Mouse (Mus musculus) retina, postnatal 1 day (tissue): ENCODE data around the gene Ece2.

Source experiments
- DNase-seq: peaks from one replicate; pipeline ENCODE4 v3.0.0-alpha.2; 2012

Gene Ece2

GRCm38 (mm10) chr16:20629731-20630634, at the start of gene Ece2:
Ece2 (plus strand) TSS chr16:20629828.
- peak; percentile 53 for DNase-seq

DNA sequence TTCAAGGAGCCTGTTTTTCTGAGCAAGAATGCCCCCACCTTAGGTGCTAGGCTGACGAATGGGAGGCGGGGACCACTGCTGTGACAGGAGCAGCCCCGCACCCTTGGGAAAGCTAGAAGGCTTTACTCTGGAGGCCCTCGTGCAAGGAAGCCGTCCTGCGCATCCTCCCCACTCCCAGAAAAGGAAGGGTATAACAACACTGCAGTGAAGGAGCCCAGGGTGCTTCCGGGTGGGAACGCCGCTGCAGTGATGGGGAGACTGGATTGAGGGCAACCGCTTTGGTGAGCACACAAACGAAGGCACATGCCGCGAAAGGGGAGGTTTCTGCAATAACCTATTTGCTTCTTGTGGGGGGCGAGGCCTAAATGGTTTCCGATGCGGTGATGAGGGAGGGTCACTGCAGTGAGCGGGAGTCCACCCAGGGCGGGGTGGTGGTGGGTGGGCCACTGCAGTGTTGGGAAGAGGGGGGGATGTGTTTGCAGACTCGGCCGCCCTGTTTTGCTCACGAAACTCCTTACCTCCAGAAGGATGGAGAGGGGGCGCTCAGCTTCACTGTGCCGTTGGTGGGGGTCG, 40.2 kb upstream of the Ece2 start, which contains the start of gene Vwa5b2:
Vwa5b2 (plus strand) TSS at position 106 of the 573 bp plus-strand sequence.
- peak; percentile 59 for DNase-seq

DNA sequence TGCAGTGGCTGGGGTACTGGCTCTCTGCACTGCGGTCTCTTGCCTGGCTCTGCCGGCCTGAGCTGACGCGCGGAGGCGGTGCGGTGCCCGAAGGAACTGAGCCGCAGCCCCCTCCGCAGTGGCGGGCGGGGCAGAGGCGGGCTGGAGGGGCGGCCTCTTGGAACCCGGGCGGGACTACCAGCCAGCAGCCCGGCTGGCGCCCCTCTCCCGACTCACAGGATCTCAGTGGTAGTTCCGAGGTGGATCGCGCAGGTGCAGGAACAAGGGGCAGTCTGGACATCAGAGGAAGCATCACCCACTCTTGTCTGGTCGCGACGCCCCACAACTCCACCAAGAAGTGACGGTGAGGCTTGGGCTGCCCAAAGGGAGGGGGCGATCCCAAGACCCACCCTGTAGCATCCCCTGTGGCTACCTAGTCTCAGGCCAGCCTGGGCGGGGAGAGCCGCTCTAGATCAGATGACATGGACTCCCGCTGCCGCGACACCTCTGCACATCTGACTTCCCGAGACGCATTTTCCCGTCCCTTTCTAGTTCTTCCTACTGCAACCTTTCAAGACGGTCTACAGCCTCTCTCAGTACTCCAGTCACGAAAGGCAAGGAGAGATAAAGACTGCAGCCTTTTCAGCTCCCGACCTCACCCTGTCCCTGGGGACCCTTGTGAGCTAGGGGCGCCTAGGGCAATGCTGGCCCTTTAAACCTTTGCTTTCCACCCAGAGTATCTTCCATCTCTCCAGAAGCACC, 39.5 kb upstream of the Ece2 start:
- peak; percentile 69 for DNase-seq

GRCm38 (mm10) chr16:20590680-20591038, 39.0 kb upstream of the Ece2 start:
- no peak for DNase-seq

- peak; percentile 25 for DNase-seq
Observed at GRCm38 (mm10) chr16:20591076-20591705, 38.4 kb upstream of the Ece2 start.

- peak; percentile 58 for DNase-seq
Observed at GRCm38 (mm10) chr16:20595060-20595673, 34.5 kb upstream of the Ece2 start.

DNA sequence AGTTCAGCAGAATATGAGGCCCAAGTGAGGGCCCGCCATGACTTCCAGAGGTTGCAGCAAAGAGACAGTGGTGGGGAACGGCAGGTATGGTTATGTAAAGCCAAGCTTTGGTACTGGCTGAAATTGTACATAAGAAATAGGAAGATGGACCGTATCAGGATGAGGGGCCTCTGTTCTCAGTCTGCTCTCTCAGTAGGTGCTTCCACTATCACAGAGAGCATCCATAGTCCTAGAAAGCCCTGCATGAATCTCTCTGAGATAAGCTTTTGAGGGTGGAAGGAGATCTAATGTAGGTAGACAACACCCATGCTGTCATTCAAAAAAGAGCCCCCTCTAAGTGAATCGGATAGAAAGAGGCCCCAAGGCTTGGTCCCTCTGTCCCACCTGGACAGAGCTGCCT, 33.9 kb upstream of the Ece2 start:
- no peak for DNase-seq

DNA sequence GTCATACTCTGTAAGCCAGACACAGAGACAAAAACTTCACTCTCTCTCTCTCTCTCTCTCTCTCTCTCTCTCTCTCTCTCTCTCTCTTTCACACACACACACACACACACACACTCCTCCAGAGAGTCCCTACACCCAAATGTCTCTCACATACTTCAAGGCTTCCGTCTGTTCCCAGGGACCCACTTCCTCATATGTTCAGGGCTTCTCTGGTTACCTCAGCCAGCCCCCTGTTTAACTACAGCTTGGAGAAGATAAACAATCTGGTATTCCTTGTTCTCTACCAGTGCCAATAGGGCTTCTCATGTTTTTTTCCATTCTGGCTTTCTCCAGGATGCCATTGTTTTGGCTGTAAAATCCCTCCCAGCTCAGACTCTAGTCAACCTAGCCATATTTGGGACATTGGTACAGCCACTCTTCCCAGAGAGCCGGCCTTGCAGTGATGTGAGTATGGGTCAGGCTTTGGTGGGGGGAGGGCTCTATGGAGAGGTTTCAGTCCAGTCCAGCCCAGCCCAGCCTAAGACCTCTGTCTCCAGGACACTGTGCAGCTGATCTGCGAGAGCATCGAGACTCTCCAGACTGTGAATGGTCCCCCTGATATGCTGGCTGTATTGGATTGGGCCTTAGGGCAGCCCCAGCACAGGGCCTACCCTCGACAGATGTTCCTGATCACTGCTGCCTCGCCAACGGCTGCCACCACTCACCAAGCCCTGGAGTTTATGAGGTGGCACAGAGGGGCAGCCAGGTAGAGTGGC, 32.8 kb upstream of the Ece2 start:
- DNase-seq = no peak

DNA sequence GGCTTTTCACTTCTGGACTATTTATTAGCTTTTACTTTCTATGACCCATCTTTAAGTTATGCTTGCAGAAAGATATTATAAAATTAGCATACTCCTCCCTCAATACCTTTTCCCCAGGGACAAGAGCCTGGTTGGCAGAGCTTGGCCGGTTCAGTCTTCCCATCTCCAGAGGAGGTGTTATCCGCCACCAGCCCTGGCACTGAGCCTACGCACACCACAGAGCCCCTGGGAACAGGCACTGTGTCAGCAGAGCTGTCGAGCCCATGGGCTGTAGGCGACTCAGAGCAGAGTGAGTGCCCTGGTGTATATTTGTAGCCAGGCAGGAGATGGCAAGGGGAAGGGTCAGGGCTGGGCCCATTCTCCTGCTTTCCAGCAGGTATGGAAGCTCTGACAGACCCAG, 29.1 kb upstream of the Ece2 start:
- DNase-seq = no peak

- DNase-seq = peak; percentile 44
Observed at GRCm38 (mm10) chr16:20604705-20605104, 24.9 kb upstream of the Ece2 start.

GRCm38 (mm10) chr16:20610501-20611356, 18.9 kb upstream of the Ece2 start:
- peak; percentile 93 for DNase-seq

DNA sequence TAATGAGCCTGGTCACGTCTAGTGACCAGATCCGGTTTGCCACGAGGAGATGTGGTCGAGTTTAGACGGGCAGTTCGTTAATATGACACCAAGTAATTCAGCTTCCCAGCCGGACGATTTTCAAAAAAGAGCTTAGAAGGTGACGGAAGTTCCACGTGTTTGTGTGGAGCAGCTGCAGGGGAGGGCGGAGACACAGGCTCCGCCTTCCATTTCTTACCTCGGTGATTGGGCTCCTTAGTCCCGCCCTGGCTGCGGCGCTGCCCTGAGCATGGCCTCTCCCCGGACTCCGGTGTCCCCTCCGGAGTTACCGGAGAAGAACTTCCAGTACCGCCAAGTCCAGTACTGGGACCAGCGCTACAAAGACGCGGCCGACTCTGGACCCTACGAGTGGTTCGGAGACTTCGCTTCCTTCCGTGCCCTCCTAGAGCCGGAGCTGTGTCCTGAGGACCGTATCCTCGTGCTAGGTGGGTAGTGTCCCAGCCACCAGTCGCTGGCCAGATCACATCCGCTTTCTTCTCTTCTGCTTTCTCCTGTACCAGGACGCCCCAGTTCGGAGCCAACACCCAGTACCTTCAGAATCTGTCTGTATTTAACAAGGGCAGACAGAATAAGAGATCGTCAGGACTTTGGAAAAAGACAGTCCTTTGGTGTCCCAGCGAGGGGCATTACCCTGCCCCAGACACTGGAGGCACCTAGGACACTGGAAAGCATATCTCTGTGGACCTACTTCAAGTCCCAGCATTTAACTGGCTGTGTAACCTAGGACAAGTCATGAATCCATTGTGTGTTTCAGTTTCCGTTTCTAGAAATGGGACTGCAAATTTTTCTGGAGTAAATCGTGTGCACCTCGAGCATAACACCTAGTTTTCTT, 18.0 kb upstream of the Ece2 start, which contains the start of the genes Eef1akmt4, Gm49333 and Alg3:
Eef1akmt4 (plus strand) TSS at position 237 of the 871 bp plus-strand sequence.
Gm49333 (plus strand) TSS at position 254 of the 871 bp plus-strand sequence.
Alg3 (minus strand) TSS at position 379 of the 871 bp plus-strand sequence.
- peak; percentile 96 for DNase-seq

- DNase-seq = peak; percentile 67
Observed at GRCm38 (mm10) chr16:20619541-20620398, 9.9 kb upstream of the Ece2 start.

DNA sequence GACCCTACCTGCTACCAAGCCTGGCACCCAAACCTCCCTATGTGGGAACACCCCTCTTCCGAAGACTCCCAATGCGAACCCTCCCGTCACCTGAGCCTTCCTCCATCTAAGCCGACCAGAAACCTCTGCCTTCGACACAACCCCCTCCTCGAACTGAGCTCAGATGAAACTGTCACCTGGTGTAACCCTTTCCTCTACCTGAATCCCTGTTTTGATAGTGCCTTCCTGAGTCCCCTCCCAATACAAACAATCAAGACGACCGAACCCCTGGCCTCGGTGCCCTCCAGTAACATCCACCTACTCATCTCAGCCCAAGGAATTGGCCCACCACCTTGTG, 9.3 kb upstream of the Ece2 start:
- no peak for DNase-seq

GRCm38 (mm10) chr16:20620751-20621190, 8.9 kb upstream of the Ece2 start:
- DNase-seq = peak; percentile 68

DNA sequence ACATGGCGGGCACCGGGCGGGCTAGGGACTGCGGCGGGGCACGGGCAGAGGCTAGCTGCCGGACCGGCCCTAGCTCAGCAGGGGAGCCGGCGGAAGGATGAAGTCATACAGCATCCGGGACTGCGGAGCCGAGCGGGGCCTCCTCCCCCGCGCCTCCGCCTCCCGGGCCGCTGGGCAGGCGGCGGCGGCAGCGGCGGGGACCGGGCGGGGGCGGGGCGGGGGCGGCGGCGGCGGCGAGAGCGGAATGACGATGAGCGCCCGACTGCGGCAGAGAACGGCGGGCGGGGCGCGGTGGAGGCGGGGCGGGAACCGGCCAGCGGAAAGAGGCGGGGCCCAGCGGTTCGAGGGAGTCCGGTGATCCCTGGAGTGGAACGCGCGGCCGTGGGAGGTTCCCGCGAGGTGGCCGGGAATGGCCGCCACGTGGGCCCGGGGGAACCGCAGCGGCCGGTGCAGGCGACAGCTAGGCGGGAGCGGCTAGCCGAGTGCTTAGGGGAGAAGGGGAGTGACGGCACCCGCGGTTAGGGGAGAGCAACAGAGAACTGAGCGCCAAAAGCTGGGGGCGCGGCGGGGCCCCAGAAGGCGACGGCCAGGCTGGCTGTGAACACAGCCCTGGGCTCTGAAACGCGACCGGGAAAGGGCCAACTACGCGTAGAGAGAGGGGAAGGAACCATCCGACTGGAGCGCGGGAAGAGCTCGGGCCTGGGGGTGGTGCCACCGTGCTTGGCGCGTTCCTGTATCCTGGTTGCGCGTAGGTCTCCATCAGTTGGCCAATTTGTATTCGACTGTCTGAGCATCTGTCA, 8.2 kb upstream of the Ece2 start, which contains the start of gene Camk2n2:
Camk2n2 (minus strand) TSS at position 97 of the 800 bp plus-strand sequence.
- peak; percentile 76 for DNase-seq

DNA sequence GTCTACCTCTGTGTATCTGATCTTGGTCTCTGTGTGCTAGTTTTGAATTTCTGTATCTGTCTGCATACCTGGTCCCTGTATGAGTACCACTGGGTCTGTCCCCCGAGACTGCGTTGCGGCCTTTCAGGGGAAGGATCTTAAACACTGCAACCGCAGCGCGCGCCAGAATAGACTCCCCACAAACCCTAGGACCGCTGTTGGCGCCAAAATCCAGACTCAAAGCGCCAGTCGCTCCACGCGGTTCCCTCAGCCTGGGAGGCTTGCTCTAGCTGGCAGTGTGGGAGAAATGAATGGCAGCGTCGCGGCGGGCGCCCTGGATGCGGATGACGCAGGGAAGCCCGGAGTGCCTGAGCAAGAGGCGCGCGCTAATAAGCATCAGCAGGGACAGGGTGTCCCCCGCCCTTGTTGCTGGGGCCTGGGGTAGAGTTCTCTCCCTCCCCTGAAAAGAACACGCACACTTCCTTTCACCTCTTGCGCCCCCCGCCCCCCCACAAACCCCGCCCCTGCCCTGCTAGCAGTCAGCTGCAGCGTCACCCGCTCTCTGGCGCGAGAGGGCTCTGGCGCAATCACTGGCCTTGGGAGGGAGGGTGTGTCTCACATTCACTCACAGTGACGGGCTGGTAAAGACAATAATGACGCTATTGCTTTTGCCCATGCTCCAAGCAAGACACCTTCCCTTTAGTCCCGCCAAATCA, 7.5 kb upstream of the Ece2 start:
- DNase-seq = peak; percentile 79
